Mouse (Mus musculus): ENCODE data around the gene Ufsp1. TPM values are rescaled to one million over a fixed set of nuclear protein-coding genes. Genes with fewer than 3 reads are reported as not detected.
A peak's percentile ranks its signal among the peaks of the same experiment; 100 is the strongest.

The Ufsp1 gene
- polyA plus RNA-seq, 2 experiments = 6.3 to 9.4 TPM

GRCm38 (mm10) chr5:137290677-137291076 lies 3.8 kb upstream of the Ufsp1 start:
- Histone ChIP-seq H3K4me3 (ENCODE audit: insufficient read depth in 1 of 2, low read depth in 2 of 2, low read length in 2 of 2) (peak overlapping the region; percentile 82 to 91), H3K27ac (peak overlapping the region; percentile 99), H3K4me1 (replicated peaks; ENCODE audit: control insufficient read depth in 2 of 2, insufficient read depth in 2 of 2, low read length in 1 of 2) (peaks cover 28 to 46% of the 10 kb centered on the region in 2 experiments), H3K36me3 (replicated peaks; ENCODE audit: control insufficient read depth, insufficient read depth, low read depth) (peaks cover 6% of the 10 kb centered on the region), H3K9me3 (ENCODE audit: control insufficient read depth, low read length) (no peaks in the 10 kb centered on the region), H3K27me3 (ENCODE audit: control insufficient read depth, insufficient read depth, low read length) (no peaks in the 10 kb centered on the region; the same call in 1 of the 2 replicates), H3K9ac (replicated peaks) (peak overlapping the region; percentile 92), H3K4me2 (ENCODE audit: low read depth) (peak overlapping the region; percentile 100)
- DNase-seq (ENCODE audit: low read depth in 3 of 3, low spot score in 3 of 3) = peak; percentile 81 to 85 (median 82)
- TF ChIP-seq EP300 (IDR thresholded peaks at IDR 0.05; ENCODE audit: low read depth) (peak; percentile 66), CTCF (IDR thresholded peaks at IDR 0.05; ENCODE audit: low read depth) (peak; percentile 99)
- WGBS (ENCODE audit: insufficient replicate concordance) = 10% methylated on average over 15 of the region's 15 CpGs
- ATAC-seq (ENCODE audit: insufficient read depth) = peak; percentile 60

GRCm38 (mm10) chr5:137291381-137291926 lies 3.0 kb upstream of the Ufsp1 start:
- Histone ChIP-seq H3K36me3 (replicated peaks; ENCODE audit: control insufficient read depth, insufficient read depth, low read depth) (peaks cover 14% of the 10 kb centered on the region), H3K27me3 (ENCODE audit: control insufficient read depth, insufficient read depth, low read length) (no peaks in the 10 kb centered on the region; the same call in 1 of the 2 replicates), H3K4me2 (ENCODE audit: low read depth) (peak overlapping the region; percentile 100), H3K9me3 (ENCODE audit: control insufficient read depth, low read length) (no peaks in the 10 kb centered on the region), H3K9ac (replicated peaks) (peak overlapping the region; percentile 71), H3K27ac (peak overlapping the region; percentile 99), H3K4me1 (replicated peaks; ENCODE audit: control insufficient read depth in 2 of 2, insufficient read depth in 2 of 2, low read length in 1 of 2) (peaks cover 28 to 45% of the 10 kb centered on the region in 2 experiments), H3K4me3 (ENCODE audit: insufficient read depth in 1 of 2, low read depth in 2 of 2, low read length in 2 of 2) (peak overlapping the region; percentile 64 to 82)
- 66% methylated on average over 15 of the region's 15 CpGs for WGBS (ENCODE audit: insufficient replicate concordance)
- TF ChIP-seq EP300 (IDR thresholded peaks at IDR 0.05; ENCODE audit: low read depth) = no peak
- no peak for TF ChIP-seq CTCF (IDR thresholded peaks at IDR 0.05; ENCODE audit: low read depth)
- DNase-seq (ENCODE audit: low read depth in 3 of 3, low spot score in 3 of 3) (no peak), ATAC-seq (ENCODE audit: insufficient read depth) (no peak)

GRCm38 (mm10) chr5:137293282-137293681 lies 1.1 kb upstream of the Ufsp1 start:
- Histone ChIP-seq H3K9me3 (ENCODE audit: control insufficient read depth, low read length) (no peaks in the 10 kb centered on the region), H3K27ac (peak overlapping the region; percentile 99), H3K9ac (replicated peaks) (peak overlapping the region; percentile 89), H3K4me3 (ENCODE audit: insufficient read depth in 1 of 2, low read depth in 2 of 2, low read length in 2 of 2) (peak overlapping the region; percentile 63 to 82), H3K4me1 (replicated peaks; ENCODE audit: control insufficient read depth in 2 of 2, insufficient read depth in 2 of 2, low read length in 1 of 2) (peaks cover 21 to 34% of the 10 kb centered on the region in 2 experiments), H3K4me2 (ENCODE audit: low read depth) (peak overlapping the region; percentile 100), H3K27me3 (ENCODE audit: control insufficient read depth, insufficient read depth, low read length) (no peaks in the 10 kb centered on the region), H3K36me3 (replicated peaks; ENCODE audit: control insufficient read depth, insufficient read depth, low read depth) (peaks cover 32% of the 10 kb centered on the region)
- DNase-seq (ENCODE audit: low read depth in 3 of 3, low spot score in 3 of 3) = peak; percentile 68 to 74 (median 70)
- under 1% methylated on average over 15 of the region's 15 CpGs for WGBS (ENCODE audit: insufficient replicate concordance)
- TF ChIP-seq CTCF (IDR thresholded peaks at IDR 0.05; ENCODE audit: low read depth) = peak; percentile 39
- TF ChIP-seq EP300 (IDR thresholded peaks at IDR 0.05; ENCODE audit: low read depth) = no peak
- peak; percentile 24 for ATAC-seq (ENCODE audit: insufficient read depth)

GRCm38 (mm10) chr5:137294744-137295093 lies 290 bp downstream of the Ufsp1 start:
- TF ChIP-seq EP300 (IDR thresholded peaks at IDR 0.05; ENCODE audit: low read depth) = no peak
- no peak for TF ChIP-seq CTCF (IDR thresholded peaks at IDR 0.05; ENCODE audit: low read depth)
- ATAC-seq (ENCODE audit: insufficient read depth) (peak; percentile 14), DNase-seq (ENCODE audit: low read depth in 3 of 3, low spot score in 3 of 3) (no peak)
- H3K36me3 ChIP-seq (replicated peaks; ENCODE audit: control insufficient read depth, insufficient read depth, low read depth) = peaks cover 46% of the 10 kb centered on the region
- 10% methylated on average over 18 of the region's 18 CpGs for WGBS (ENCODE audit: insufficient replicate concordance)
- H3K4me3 ChIP-seq (ENCODE audit: insufficient read depth in 1 of 2, low read depth in 2 of 2, low read length in 2 of 2) = peak overlapping the region; percentile 54 to 82
- peaks cover 21 to 34% of the 10 kb centered on the region in 2 experiments for H3K4me1 ChIP-seq (replicated peaks; ENCODE audit: control insufficient read depth in 2 of 2, insufficient read depth in 2 of 2, low read length in 1 of 2)
- peak overlapping the region; percentile 100 for H3K4me2 ChIP-seq (ENCODE audit: low read depth)
- H3K27me3 ChIP-seq (ENCODE audit: control insufficient read depth, insufficient read depth, low read length) = no peaks in the 10 kb centered on the region
- peak overlapping the region; percentile 99 for H3K27ac ChIP-seq
- peak overlapping the region; percentile 73 for H3K9ac ChIP-seq (replicated peaks)
- H3K9me3 ChIP-seq (ENCODE audit: control insufficient read depth, low read length) = no peaks in the 10 kb centered on the region

GRCm38 (mm10) chr5:137295296-137295695 lies 867 bp downstream of the Ufsp1 start:
- H3K4me1 ChIP-seq (replicated peaks; ENCODE audit: control insufficient read depth in 2 of 2, insufficient read depth in 2 of 2, low read length in 1 of 2) = peaks cover 18 to 30% of the 10 kb centered on the region in 2 experiments
- peaks cover 52% of the 10 kb centered on the region for H3K36me3 ChIP-seq (replicated peaks; ENCODE audit: control insufficient read depth, insufficient read depth, low read depth)
- H3K4me3 ChIP-seq (ENCODE audit: insufficient read depth in 1 of 2, low read depth in 2 of 2, low read length in 2 of 2) = peak overlapping the region; percentile 54 to 82
- ATAC-seq (ENCODE audit: insufficient read depth) (no peak), DNase-seq (ENCODE audit: low read depth in 3 of 3, low spot score in 3 of 3) (no peak)
- H3K4me2 ChIP-seq (ENCODE audit: low read depth) = peak overlapping the region; percentile 100
- peak overlapping the region; percentile 99 for H3K27ac ChIP-seq
- TF ChIP-seq EP300 (IDR thresholded peaks at IDR 0.05; ENCODE audit: low read depth) = no peak
- no peak for TF ChIP-seq CTCF (IDR thresholded peaks at IDR 0.05; ENCODE audit: low read depth)
- H3K9me3 ChIP-seq (ENCODE audit: control insufficient read depth, low read length) = no peaks in the 10 kb centered on the region
- H3K27me3 ChIP-seq (ENCODE audit: control insufficient read depth, insufficient read depth, low read length) = no peaks in the 10 kb centered on the region
- 68% methylated on average over 9 of the region's 9 CpGs for WGBS (ENCODE audit: insufficient replicate concordance)
- peak overlapping the region; percentile 73; the same call in 1 of the 2 replicates for H3K9ac ChIP-seq (replicated peaks)

Measured in liver, embryonic 14.5 days (tissue).